Mouse (Mus musculus) ovary, postnatal 10 days (tissue): ENCODE measurements around the gene L1cam.

ENCODE experiments used
- DNase-seq: peaks from one replicate; pipeline ENCODE4 v3.0.0; 2022; ENCODE audit warnings: low spot score

The L1cam gene

GRCm38 (mm10) chrX:73895719-73896118, at the start of gene L1cam:
TSS of gene L1cam (minus strand) at chrX:73896105.
- DNase-seq, result no peak

- no peak for DNase-seq
These were observed 46.4 kb upstream of the L1cam start for GRCm38 (mm10) chrX:73942294-73942693.

GRCm38 (mm10) chrX:73941860-73942259, 46.0 kb upstream of the L1cam start:
- DNase-seq, result no peak

GRCm38 (mm10) chrX:73931871-73932270, 36.0 kb upstream of the L1cam start:
- no peak for DNase-seq

- DNase-seq, result no peak
These were observed 34.6 kb upstream of the L1cam start, which contains the start of gene Renbp for GRCm38 (mm10) chrX:73930402-73931062. TSS of gene Renbp (minus strand) at chrX:73930850.

- no peak for DNase-seq
These were observed 26.6 kb upstream of the L1cam start for GRCm38 (mm10) chrX:73922550-73922882.

- DNase-seq, result no peak
These were observed 26.1 kb upstream of the L1cam start, which contains the start of the genes Arhgap4 and Naa10 for GRCm38 (mm10) chrX:73921823-73922549. TSS of gene Arhgap4 (minus strand) at chrX:73921870. TSS of gene Naa10 (minus strand) at chrX:73921944.

GRCm38 (mm10) chrX:73921285-73921822, 25.4 kb upstream of the L1cam start:
- peak; percentile 48 for DNase-seq

- no peak for DNase-seq
These were observed 22.7 kb upstream of the L1cam start for GRCm38 (mm10) chrX:73918631-73919030.

- no peak for DNase-seq
These were observed 21.0 kb upstream of the L1cam start for GRCm38 (mm10) chrX:73916945-73917344.

- DNase-seq, result no peak
These were observed 19.2 kb upstream of the L1cam start for GRCm38 (mm10) chrX:73914827-73915703.

GRCm38 (mm10) chrX:73911588-73911987, 15.7 kb upstream of the L1cam start:
- DNase-seq, result no peak

GRCm38 (mm10) chrX:73911156-73911555, 15.3 kb upstream of the L1cam start:
- no peak for DNase-seq

GRCm38 (mm10) chrX:73910451-73910850, 14.5 kb upstream of the L1cam start:
- DNase-seq, result no peak

GRCm38 (mm10) chrX:73910049-73910448, 14.1 kb upstream of the L1cam start:
- DNase-seq, result no peak

- no peak for DNase-seq
These were observed 2.1 kb upstream of the L1cam start for GRCm38 (mm10) chrX:73897959-73898358.

GRCm38 (mm10) chrX:73892833-73893232, 3.1 kb downstream of the L1cam start:
- no peak for DNase-seq

GRCm38 (mm10) chrX:73891551-73892152, 4.3 kb downstream of the L1cam start, which contains the start of gene Avpr2:
TSS of gene Avpr2 (plus strand) at chrX:73892102.
- DNase-seq, result no peak

GRCm38 (mm10) chrX:73881463-73881862, 14.4 kb downstream of the L1cam start:
- DNase-seq, result no peak

GRCm38 (mm10) chrX:73881036-73881427, 14.9 kb downstream of the L1cam start:
- DNase-seq, result no peak

GRCm38 (mm10) chrX:73880194-73881035, 15.5 kb downstream of the L1cam start:
- DNase-seq, result no peak
